Mouse (Mus musculus): Measurements from ENCODE around the gene Psmd12.

Psmd12 gene

GRCm38 (mm10) chr11:107511954-107512353 is 32.7 kb downstream of the Psmd12 start:
- peak; percentile 86 for DNase-seq

- peak; percentile 29 for DNase-seq
Measured at GRCm38 (mm10) chr11:107513047-107513446, 33.8 kb downstream of the Psmd12 start.

- no peak for DNase-seq
Measured at GRCm38 (mm10) chr11:107516387-107516786, 37.1 kb downstream of the Psmd12 start.

- DNase-seq = no peak
Measured at GRCm38 (mm10) chr11:107518645-107519429, 39.6 kb downstream of the Psmd12 start.

GRCm38 (mm10) chr11:107521153-107521552 is 41.9 kb downstream of the Psmd12 start:
- no peak for DNase-seq

- DNase-seq = no peak
Measured at GRCm38 (mm10) chr11:107524966-107525365, 45.7 kb downstream of the Psmd12 start.

- DNase-seq = no peak
Measured at GRCm38 (mm10) chr11:107527632-107528031, 48.3 kb downstream of the Psmd12 start.

- DNase-seq = peak; percentile 80
Measured at GRCm38 (mm10) chr11:107529320-107529719, 50.0 kb downstream of the Psmd12 start.

GRCm38 (mm10) chr11:107531445-107531844 is 52.2 kb downstream of the Psmd12 start:
- DNase-seq = no peak

GRCm38 (mm10) chr11:107532271-107532670 is 53.0 kb downstream of the Psmd12 start:
- DNase-seq = no peak

GRCm38 (mm10) chr11:107538994-107539393 is 59.7 kb downstream of the Psmd12 start:
- DNase-seq = no peak

GRCm38 (mm10) chr11:107540339-107540738 is 61.1 kb downstream of the Psmd12 start:
- no peak for DNase-seq

- DNase-seq = peak; percentile 34
Measured at GRCm38 (mm10) chr11:107545747-107546476, 66.6 kb downstream of the Psmd12 start.

- peak; percentile 73 for DNase-seq
Measured at GRCm38 (mm10) chr11:107546667-107547301, 67.5 kb downstream of the Psmd12 start.

GRCm38 (mm10) chr11:107547351-107548203 is 68.3 kb downstream of the Psmd12 start, which contains the start of gene Helz:
TSS of gene Helz (plus strand) at chr11:107547930.
- peak; percentile 89 for DNase-seq

- DNase-seq = peak; percentile 60
Measured at GRCm38 (mm10) chr11:107548204-107548975, 69.1 kb downstream of the Psmd12 start.
